Mouse (Mus musculus) lung, embryonic 15.5 days (tissue): Measurements from ENCODE around the gene Caps2. TPM values are rescaled to one million over a fixed set of nuclear protein-coding genes. Genes with fewer than 3 reads are reported as not detected.
"Not testable (repeated sequence)": the region's sequence is repeated elsewhere in the genome, so short reads cannot be mapped to it uniquely, and the experiment has no call there.

ENCODE experiments used
- ATAC-seq: fragments of 200-750 bp; cut with Nextera tagmentation; 2 replicates; pipeline ENCODE4 v1.8.0; 2017; ENCODE audit warnings: moderate number of reproducible peaks, borderline replicate concordance; ENCODE audit not compliant: low FRiP score, low TSS enrichment; ENCODE audit errors: extremely low read depth
- H3K27ac ChIP-seq: fragments of 300-500 bp; sonication (generic); 2 replicates; pipeline ENCODE4 v1.5.1; 2015; ENCODE audit warnings: moderate library complexity, mild to moderate bottlenecking, inconsistent platforms
- H3K27me3 ChIP-seq: fragments of 300-500 bp; sonication (generic); 2 replicates; pipeline ENCODE4 v1.6.1; 2015; ENCODE audit warnings: inconsistent platforms
- H3K36me3 ChIP-seq: fragments of 300-500 bp; sonication (generic); 2 replicates; pipeline ENCODE4 v1.6.1; 2015; ENCODE audit warnings: inconsistent platforms
- H3K4me1 ChIP-seq: fragments of 300-500 bp; sonication (generic); 2 replicates; pipeline ENCODE4 v1.6.1; 2015; ENCODE audit warnings: inconsistent platforms
- H3K4me2 ChIP-seq: fragments of 300-500 bp; sonication (generic); 2 replicates; pipeline ENCODE4 v1.6.1; 2015; ENCODE audit warnings: inconsistent platforms, mild to moderate bottlenecking, moderate library complexity
- H3K4me3 ChIP-seq: fragments of 300-500 bp; sonication (generic); 2 replicates; pipeline ENCODE4 v1.5.1; 2015; ENCODE audit warnings: mild to moderate bottlenecking, inconsistent platforms
- H3K9ac ChIP-seq: fragments of 300-500 bp; sonication (generic); 2 replicates; pipeline ENCODE4 v1.6.1; 2015; ENCODE audit warnings: inconsistent platforms
- H3K9me3 ChIP-seq: fragments of 300-500 bp; sonication (generic); 2 replicates; pipeline ENCODE4 v1.6.1; 2016; ENCODE audit warnings: inconsistent platforms
- WGBS: fragments of 180-500 bp; shearing (Covaris S2); methylation state at CpG from one replicate; pipeline ENCODE4 v1.1.7; 2015; 5-methylcytosine and 5-hydroxymethylcytosine counted together
- polyA plus RNA-seq: library from polyadenylated mRNA; unstranded; fragments of >200 nt; fragmentation: Nextera tagmentation; extraction: Ambion mirVana; gene quantifications from 2 replicates; pipeline ENCODE4 v1.2.1, GENCODE M21; 2015

The Caps2 gene
- polyA plus RNA-seq, 1 experiment from 2014 or later = 0.70 TPM

GRCm38 (mm10) chr10:112227073-112227472 is 63.7 kb downstream of the Caps2 start:
- no peaks in the 10 kb centered on the region for H3K4me1 ChIP-seq
- H3K4me3 ChIP-seq = no peak overlapping the region
- no peak for ATAC-seq
- no peak overlapping the region for H3K27ac ChIP-seq
- H3K9ac ChIP-seq = no peak overlapping the region
- H3K4me2 ChIP-seq = no peak overlapping the region
- 52% methylated on average over 1 of the region's 1 CpGs for WGBS
- no peaks in the 10 kb centered on the region for H3K27me3 ChIP-seq
- H3K9me3 ChIP-seq = no peaks in the 10 kb centered on the region
- no peaks in the 10 kb centered on the region for H3K36me3 ChIP-seq

DNA sequence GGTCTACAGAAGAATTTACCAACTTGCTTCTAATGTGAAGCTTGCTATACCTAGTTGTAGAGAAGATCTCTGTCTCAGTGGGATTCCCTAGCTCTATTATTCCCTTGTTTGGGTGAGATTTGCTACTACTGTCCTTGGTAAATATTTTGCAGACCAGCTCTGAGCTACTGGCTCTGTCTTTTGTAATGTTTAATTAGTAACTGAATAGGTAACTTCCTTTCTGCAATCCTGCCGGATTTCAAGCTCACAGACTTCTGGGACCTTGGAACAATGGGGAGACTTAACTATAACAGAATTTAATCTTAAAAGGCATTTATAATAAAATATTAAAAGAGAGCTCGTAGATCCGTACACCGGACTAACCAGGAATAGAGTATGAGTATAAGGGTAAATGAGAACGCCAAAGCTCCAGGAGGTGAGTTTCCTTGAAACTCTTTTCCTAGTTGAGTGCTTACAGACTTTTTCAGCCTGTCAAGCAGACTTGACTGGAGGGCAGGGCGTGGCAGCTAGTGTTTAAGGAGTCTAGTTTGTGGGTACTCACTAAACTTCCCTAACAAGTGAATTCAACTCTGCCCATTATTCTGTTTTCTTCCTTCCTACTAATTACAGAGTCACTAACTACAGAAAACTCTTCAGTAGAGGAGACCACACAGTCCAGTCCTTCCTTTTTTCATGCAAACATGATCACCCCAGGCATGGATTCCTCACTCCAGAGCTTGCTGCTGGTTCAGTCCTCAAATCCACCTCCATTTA is 65.8 kb downstream of the Caps2 start:
- H3K9me3 ChIP-seq, H3K4me2 ChIP-seq, H3K9ac ChIP-seq, H3K4me1 ChIP-seq, H3K4me3 ChIP-seq, H3K36me3 ChIP-seq, ATAC-seq, H3K27ac ChIP-seq, H3K27me3 ChIP-seq: not testable (repeated sequence)
- WGBS = 41% methylated on average over 6 of the region's 6 CpGs

DNA sequence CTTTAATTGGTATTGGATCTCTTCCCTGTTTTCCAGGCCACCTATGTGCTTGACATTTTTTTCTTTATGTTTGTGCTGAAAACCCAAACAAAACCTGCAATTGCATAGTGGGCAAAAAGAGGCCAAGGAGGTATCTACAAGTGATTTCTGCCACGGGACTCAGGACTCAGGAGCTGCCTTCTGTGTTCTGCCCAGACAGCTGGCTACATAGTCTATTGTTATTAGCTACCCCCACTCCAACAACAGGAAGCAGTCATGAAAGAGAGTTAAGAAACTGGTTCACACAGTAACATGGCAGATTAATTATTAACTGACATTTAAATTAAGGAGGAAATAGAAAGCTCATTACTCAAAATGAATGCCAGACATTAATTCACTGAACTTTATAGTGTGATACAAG is 69.3 kb downstream of the Caps2 start:
- H3K4me1 ChIP-seq, H3K9me3 ChIP-seq, H3K9ac ChIP-seq, H3K4me2 ChIP-seq, H3K27ac ChIP-seq, ATAC-seq, H3K36me3 ChIP-seq, H3K4me3 ChIP-seq, H3K27me3 ChIP-seq: not testable (repeated sequence)
- 25% methylated on average over 1 of the region's 1 CpGs for WGBS

DNA sequence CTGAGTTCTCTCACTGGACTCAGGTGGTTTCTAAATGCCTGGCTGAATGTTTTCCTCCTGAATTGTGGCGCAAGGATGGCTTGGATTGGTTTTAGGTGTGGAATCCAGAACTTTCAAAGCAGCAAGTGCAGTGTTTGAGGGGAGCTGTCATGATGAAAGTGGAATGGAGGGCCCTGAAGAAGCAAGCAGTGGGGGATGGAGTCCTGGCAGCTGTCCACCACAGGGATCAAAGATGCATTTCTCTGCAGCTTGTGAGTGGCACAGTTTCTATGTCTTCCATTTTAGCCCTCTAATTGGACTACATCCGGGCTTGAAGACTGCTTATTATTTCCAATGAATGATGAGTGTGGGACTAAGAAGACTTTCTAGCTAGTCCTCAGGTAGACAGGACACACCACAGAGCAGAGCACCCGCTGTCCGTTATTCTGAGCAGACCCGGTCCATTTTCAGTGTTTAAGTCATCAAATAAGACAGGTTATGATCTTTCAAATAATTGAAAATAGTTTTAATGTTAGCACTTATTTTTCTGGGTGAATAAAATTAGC is 72.0 kb downstream of the Caps2 start:
- not testable (repeated sequence) for H3K4me3 ChIP-seq, H3K9me3 ChIP-seq, H3K27me3 ChIP-seq, H3K4me1 ChIP-seq, H3K4me2 ChIP-seq, ATAC-seq, H3K9ac ChIP-seq, H3K36me3 ChIP-seq, H3K27ac ChIP-seq
- WGBS = 79% methylated on average over 5 of the region's 5 CpGs

DNA sequence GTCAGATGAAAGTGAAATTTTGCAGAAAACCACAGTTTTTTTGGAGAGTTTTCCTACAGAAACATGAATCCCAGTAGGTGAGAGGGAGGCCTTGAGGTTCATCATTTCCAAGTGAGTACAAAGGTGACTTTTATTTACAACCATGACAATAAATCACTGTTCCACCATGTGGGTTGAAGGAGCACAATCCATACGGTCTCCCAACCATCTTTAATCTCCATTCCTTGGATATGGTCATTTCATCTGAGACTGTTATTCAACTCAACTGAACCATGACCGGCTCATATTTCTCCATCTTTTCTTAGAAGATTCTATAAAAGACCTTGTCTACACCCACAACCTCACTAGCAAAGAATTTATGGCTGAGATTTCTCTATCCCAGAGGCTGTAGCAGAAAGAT is 84.9 kb downstream of the Caps2 start:
- H3K9ac ChIP-seq = no peak overlapping the region
- H3K9me3 ChIP-seq = no peaks in the 10 kb centered on the region
- no peak for ATAC-seq
- no peak overlapping the region for H3K4me2 ChIP-seq
- 80% methylated on average over 2 of the region's 2 CpGs for WGBS
- no peak overlapping the region for H3K4me3 ChIP-seq
- H3K4me1 ChIP-seq = no peaks in the 10 kb centered on the region
- no peaks in the 10 kb centered on the region for H3K36me3 ChIP-seq
- no peaks in the 10 kb centered on the region for H3K27me3 ChIP-seq
- no peak overlapping the region for H3K27ac ChIP-seq

GRCm38 (mm10) chr10:112263467-112263866 is 100.0 kb downstream of the Caps2 start:
- no peaks in the 10 kb centered on the region for H3K4me1 ChIP-seq
- WGBS = 78% methylated on average over 3 of the region's 3 CpGs
- no peak overlapping the region for H3K9ac ChIP-seq
- H3K4me3 ChIP-seq = no peak overlapping the region
- peaks cover 5% of the 10 kb centered on the region; the same call in 1 of the 2 replicates for H3K27me3 ChIP-seq
- H3K9me3 ChIP-seq = no peaks in the 10 kb centered on the region
- no peak overlapping the region for H3K27ac ChIP-seq
- ATAC-seq = no peak
- H3K36me3 ChIP-seq = no peaks in the 10 kb centered on the region
- H3K4me2 ChIP-seq = no peak overlapping the region

Other genes with a start within 250 kb of the Caps2 start
- gene Krr1, start 191.0 kb upstream of the Caps2 start, polyA plus RNA-seq = 49.1 and 50.0 TPM in 2 replicates
- gene Glipr1, start 161.0 kb upstream of the Caps2 start, polyA plus RNA-seq = 2.4 and 3.3 TPM in 2 replicates
- gene Glipr1l1, start 103.4 kb upstream of the Caps2 start, polyA plus RNA-seq = not detected in 2 replicates
- not detected in 2 replicates for gene Glipr1l2, start 80.3 kb upstream of the Caps2 start, polyA plus RNA-seq
- gene Glipr1l3, start 3.3 kb upstream of the Caps2 start, polyA plus RNA-seq = not detected in 2 replicates
- 0.26 and 0.55 TPM in 2 replicates for gene Kcnc2, start 107.5 kb downstream of the Caps2 start, polyA plus RNA-seq